Mouse (Mus musculus) heart, adult 2 months (tissue): ENCODE measurements around the gene Tex264.

Source experiments
- CTCF ChIP-seq: fragments of 200-600 bp; IDR thresholded peaks from 2 replicates; pipeline ENCODE4 v1.8.1; 2022; ENCODE audit warnings: antibody characterized with exemption, mild to moderate bottlenecking, moderate library complexity
- EP300 ChIP-seq: fragments of 200-500 bp; IDR thresholded peaks from 2 replicates; pipeline ENCODE4 v1.6.1; 2011; ENCODE audit warnings: low read depth, low read length, control low read depth; ENCODE audit not compliant: insufficient read depth
- POLR2A ChIP-seq: fragments of 200-500 bp; IDR thresholded peaks from 2 replicates; pipeline ENCODE4 v1.6.1; 2011; ENCODE audit warnings: mild to moderate bottlenecking, low read depth, low read length, control low read depth; ENCODE audit not compliant: insufficient read depth

DNA sequence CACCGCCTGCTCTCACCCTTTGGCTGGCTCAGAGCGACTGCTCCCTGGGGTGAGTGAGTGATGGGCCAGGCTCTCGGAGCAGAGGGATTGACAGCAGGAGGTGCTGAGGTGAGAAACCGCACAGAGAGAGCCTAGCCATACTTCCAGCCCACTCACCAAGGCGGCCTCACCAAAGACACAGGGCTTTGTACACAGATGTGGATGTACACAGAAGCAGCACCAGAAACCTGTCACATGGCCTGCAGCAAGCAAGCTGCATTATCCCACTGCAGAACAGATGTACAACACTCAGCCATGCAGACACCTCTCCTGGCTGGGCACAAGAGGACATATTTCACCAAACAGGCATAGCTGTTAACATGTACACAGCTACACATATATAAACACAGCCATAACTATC lies 28.1 kb downstream of the Tex264 start:
- TF ChIP-seq CTCF (no peak), EP300 (no peak), POLR2A (no peak)
